Mouse (Mus musculus): Measurements from ENCODE around the gene Hoxa9.

The Hoxa9 gene

DNA sequence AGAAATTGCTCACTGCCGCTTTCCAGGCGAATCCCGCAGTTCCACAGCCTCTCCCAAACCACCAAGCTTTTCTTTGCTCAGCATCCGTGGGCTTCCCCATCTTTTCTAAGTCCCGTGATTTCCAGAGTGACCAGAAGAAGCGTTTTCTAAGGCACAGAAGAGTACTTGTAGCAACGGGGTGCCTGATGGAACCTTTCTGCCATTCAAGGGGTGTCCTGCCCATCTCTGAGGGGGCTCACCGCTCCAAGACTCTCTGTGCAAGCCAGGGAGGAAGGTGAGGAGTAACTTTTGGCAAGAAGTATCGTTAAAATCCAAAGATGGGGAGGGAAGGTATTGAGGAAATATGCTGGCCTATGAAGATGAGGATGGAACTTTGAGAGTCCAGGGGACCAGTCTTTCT, 53.1 kb downstream of the Hoxa9 start:
- no peak for DNase-seq

DNA sequence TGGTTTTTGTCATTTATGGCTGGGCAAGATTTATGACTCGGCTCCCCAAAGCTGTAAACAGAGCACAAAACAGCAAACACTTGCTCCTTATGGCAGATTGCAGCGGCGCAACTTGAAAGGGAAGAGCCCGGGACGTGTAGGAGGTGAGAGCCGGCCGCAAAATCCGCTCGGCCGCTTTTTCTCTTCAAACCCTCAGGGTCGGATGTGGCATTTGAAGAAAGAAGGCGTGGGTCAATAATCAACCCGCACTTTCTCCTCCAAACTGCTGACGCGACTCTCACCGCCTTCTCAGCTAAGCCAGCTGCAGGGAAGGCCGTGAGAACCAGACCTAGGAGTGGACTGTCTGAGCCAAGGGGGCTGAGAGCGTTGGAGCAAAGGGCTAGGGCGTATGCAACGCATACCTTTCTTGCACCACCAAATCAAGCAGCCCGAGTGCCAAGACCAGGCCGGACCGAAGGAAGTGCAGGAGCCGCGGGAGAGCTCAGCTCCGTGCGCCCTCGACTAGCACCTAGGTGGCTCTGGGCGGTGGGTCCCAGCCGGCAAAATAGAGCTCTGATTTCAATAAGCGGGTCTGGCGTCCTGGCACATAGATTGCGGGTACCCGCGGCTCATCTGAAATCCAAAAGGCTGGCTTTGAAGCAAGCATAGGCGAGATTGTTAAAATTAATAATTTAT, 53.7 kb downstream of the Hoxa9 start, which contains the start of gene 5730596B20Rik:
Gene 5730596B20Rik (plus strand): TSS at position 438 of the 675 bp plus-strand sequence.
- no peak for DNase-seq

DNA sequence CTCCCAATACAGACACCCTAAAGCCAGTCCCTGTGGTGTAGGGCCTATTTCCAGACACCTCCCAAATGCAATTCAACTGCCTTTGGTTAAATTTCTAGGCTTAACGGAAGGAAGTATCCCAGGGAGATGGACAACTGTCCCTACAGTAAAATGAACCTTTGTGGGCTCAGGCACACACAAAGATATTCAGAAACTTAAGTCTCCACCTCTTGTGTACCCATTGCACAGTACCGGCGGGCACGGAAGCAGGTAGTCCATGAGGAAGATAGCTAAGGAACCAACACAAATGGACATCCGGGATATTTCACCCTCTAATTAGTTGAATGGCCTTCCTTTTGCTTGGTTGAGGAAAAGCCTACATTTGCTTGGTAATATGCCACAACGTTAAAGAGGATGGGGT, 54.5 kb downstream of the Hoxa9 start:
- DNase-seq = no peak

DNA sequence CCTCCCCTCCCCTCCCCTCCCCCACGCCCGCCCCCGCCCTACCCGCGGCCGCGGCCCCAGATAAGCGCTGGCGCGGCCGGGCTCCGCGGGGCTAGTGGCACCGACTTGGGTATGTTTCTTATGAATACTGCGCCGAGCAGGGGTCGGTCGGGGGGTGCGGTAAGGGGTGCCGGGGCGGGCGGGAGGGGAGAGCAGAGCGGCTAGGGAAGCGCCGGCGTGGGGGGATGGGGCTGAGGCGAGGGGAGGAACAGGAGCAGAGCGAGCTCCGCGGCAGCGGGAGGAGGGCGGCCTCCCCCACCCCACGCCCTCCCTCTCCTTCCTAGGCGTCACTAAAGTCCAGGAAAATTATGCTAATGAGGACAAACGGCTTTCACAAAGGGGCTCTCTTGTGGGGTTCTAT, 55.0 kb downstream of the Hoxa9 start:
- peak; percentile 75 for DNase-seq

DNA sequence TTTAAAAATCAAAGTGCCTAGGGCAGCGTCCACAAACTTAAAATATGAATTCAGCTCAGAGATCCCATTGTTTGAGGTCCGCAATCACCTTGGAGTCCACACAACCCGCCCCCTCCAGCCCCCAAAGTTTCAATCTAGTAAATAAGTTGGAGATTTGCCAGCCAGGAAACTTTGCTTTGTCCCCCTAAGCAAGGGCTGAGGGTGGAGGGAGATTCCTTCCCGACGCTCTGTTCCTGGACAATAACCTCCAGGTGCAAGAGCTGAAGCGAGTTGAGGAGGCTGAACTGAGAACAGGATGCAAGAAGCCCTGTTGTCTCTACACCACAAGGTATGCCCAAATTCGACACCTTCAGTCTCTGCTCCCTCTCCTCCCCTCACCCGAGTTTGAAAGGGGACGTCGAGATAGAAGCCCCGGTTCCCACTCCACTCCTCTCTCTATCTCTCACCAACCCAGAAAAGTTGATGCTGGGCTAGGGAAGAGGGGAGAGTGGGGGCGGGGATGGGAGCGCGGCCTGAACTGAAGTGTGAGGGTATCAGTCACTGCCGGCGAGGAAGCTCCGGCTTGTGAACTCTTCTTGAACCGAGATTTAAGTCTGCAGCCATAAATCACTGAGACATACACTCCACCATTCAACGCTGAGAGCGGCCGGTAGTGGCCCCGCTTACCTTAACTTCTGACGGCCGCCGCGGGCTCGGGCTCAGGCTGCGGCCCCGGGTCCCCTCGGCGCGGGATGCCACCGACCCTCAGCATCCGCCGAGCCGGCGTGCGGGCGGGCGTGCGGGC, 55.7 kb downstream of the Hoxa9 start:
- no peak for DNase-seq

DNA sequence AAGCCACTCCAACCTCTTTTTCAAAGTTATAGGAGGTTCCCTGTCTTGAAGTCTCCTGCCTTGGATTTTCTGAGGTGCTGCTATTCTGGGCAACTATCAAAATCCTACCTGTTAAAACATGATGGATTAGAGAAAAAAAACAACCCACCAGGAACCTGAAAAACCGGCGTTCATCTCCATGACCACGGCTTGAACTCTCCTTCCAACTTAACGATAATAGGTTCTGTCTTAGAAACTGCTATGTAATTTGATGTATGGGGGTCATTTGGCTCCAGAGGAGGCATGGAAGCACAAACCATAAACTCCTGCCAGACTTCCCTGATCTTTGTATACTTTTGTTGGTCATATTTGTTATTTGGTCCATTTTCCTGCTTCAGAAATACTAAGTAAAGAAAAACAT, 57.2 kb downstream of the Hoxa9 start:
- DNase-seq = no peak

Data from lung, postnatal 14 days (tissue).